Mouse (Mus musculus) cortical plate, adult 2 months (tissue): ENCODE data around the gene Rragd.

Source experiments
- CTCF ChIP-seq: fragments of 200-500 bp; IDR thresholded peaks from 2 replicates; pipeline ENCODE4 v1.5.1; 2011; ENCODE audit warnings: mild to moderate bottlenecking, control low read depth, low read length; ENCODE audit not compliant: insufficient read depth; ENCODE audit errors: extremely low read depth
- POLR2A ChIP-seq: fragments of 200-500 bp; IDR thresholded peaks from 2 replicates; pipeline ENCODE4 v1.6.1; 2011; ENCODE audit warnings: mild to moderate bottlenecking, low read length, control low read depth; ENCODE audit not compliant: insufficient read depth; ENCODE audit errors: extremely low read depth

DNA sequence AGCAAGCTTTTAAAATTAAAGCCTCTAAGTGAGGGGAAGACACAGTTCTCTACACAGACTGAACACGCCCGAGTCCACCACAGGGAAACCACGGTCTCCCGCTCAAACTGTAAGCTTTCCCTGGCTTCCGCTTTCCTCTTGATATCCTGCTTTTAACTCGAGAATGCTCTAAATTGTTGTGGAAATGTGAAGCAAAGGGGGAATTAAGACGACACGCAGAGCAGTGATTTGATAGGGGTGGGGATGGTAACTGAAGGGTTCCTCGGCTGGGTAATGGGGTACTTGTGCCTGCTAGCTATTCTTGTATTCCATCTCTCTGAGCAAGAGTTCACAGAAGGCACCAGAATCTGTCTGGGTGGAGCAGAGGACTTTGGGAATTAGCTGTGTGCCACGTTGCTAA is 34.1 kb upstream of the Rragd start:
- no peak for TF ChIP-seq CTCF
- TF ChIP-seq POLR2A, result no peak
